Mouse (Mus musculus) ES-E14 (cell line): ENCODE results near the gene Gm17304. TPM values are rescaled to one million over a fixed set of nuclear protein-coding genes. Genes with fewer than 3 reads are reported as not detected.

Experiments
- DNase-seq: peaks from one replicate; pipeline ENCODE4 v3.0.0-alpha.2; 2013; ENCODE audit warnings: low read depth, low spot score
- H3K27ac ChIP-seq: 2 replicates; pipeline ENCODE4 v1.5.1; 2012; ENCODE audit warnings: low read depth, mild to moderate bottlenecking, low read length, moderate library complexity, mixed read lengths; ENCODE audit not compliant: poor library complexity, insufficient read depth, severe bottlenecking
- H3K36me3 ChIP-seq: 2 replicates; pipeline ENCODE4 v1.6.1; 2012; ENCODE audit warnings: mild to moderate bottlenecking, low read length, moderate library complexity, mixed read lengths; ENCODE audit not compliant: control insufficient read depth, poor library complexity, insufficient read depth, severe bottlenecking
- H3K4me1 ChIP-seq, 2 experiments: fragments of 150-350 bp in 1 of 2; sonication (generic) in 1 of 2; 2 replicates each; pipeline ENCODE4 v1.6.1; 2012; ENCODE audit warnings: low read length in 2 of 2, mild to moderate bottlenecking in 1 of 2, mixed read lengths in 1 of 2; ENCODE audit not compliant: control insufficient read depth in 2 of 2, insufficient read depth in 2 of 2, poor library complexity in 1 of 2
- H3K4me3 ChIP-seq, 2 experiments: fragments of 150-350 bp in 1 of 2; sonication (generic) in 1 of 2; 2 replicates each; pipeline ENCODE4 v1.5.1; 2012; ENCODE audit warnings: low read length in 2 of 2, low read depth in 1 of 2, mild to moderate bottlenecking in 1 of 2, mixed read lengths in 1 of 2; ENCODE audit not compliant: insufficient read depth in 1 of 2, poor library complexity in 1 of 2, severe bottlenecking in 1 of 2
- H3K9ac ChIP-seq: 2 replicates; pipeline ENCODE4 v1.6.1; 2012; ENCODE audit warnings: low read depth, mild to moderate bottlenecking, low read length, mixed read lengths; ENCODE audit not compliant: poor library complexity, insufficient read depth, severe bottlenecking
- H3K9me3 ChIP-seq: fragments of 150-350 bp; sonication (generic); 2 replicates; pipeline ENCODE4 v1.6.1; 2012; ENCODE audit warnings: low read depth, mild to moderate bottlenecking, low read length; ENCODE audit not compliant: control insufficient read depth, insufficient read depth
- CHD2 ChIP-seq: IDR thresholded peaks from 2 replicates; pipeline ENCODE4 v1.6.1; 2014; ENCODE audit warnings: mild to moderate bottlenecking, low read depth, low read length, inconsistent platforms
- HCFC1 ChIP-seq: IDR thresholded peaks from 2 replicates; pipeline ENCODE4 v1.6.1; 2012; ENCODE audit warnings: low read length, inconsistent platforms, borderline replicate concordance; ENCODE audit not compliant: insufficient read depth
- MAFK ChIP-seq: IDR thresholded peaks from 2 replicates; pipeline ENCODE4 v1.6.1; 2014; ENCODE audit warnings: mild to moderate bottlenecking, low read depth, low read length, inconsistent platforms; ENCODE audit not compliant: insufficient read depth
- ZC3H11A ChIP-seq: IDR thresholded peaks from 2 replicates; pipeline ENCODE4 v1.6.1; 2012; ENCODE audit warnings: low read depth, mild to moderate bottlenecking, inconsistent platforms, low read length, borderline replicate concordance
- ZNF384 ChIP-seq: IDR thresholded peaks from 2 replicates; pipeline ENCODE4 v1.6.1; 2012; ENCODE audit warnings: low read depth, low read length, inconsistent platforms
- in situ Hi-C, 2 experiments: fragments of 600-800 bp; cut with MboI; formaldehyde crosslinking; loops; one replicate each; pipeline ENCODE4 v1.15.1; 2025; ENCODE audit warnings: low sequenced_read_pairs in 2 of 2, inconsistent platforms in 1 of 2; ENCODE audit not compliant: unreplicated experiment in 2 of 2
- total RNA-seq: library from RNA; depleted of rRNA; stranded (reverse); fragments of 300-350 nt; gene quantifications from 2 replicates; pipeline ENCODE4 v1.2.3, GENCODE M21; 2012

Gene Gm17304
- total RNA-seq, 1 experiment: not detected

DNA sequence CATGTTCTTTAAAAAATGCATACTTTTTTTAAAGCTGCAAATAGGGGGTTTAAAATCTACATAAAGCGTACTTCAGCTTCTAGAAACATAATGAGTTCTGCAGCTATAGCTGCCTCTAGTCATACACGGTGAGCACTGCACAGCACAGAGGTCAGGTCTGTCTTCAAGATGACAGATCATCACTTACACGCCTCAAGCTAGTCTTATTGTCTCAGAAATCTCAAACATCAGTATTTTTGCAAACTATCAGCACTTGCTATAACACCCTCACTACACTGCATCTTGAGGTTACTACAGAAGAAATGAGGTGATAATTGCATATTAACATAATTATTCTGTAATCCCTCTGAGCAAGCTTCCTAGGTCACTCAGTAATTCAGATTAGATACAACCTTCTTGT is 33.0 kb downstream of the Gm17304 start:
- H3K4me1 ChIP-seq: no peaks in the 10 kb centered on the region
- H3K36me3 ChIP-seq: peaks cover 10% of the 10 kb centered on the region
- no peaks in the 10 kb centered on the region for H3K9me3 ChIP-seq
- TF ChIP-seq HCFC1 (no peak), MAFK (no peak), CHD2 (no peak), ZC3H11A (no peak), ZNF384 (no peak)
- no peak for DNase-seq
- H3K4me3 ChIP-seq: no peak overlapping the region
- H3K27ac ChIP-seq: no peak overlapping the region
- in situ Hi-C loops: no loop called here
- no peak overlapping the region for H3K9ac ChIP-seq

DNA sequence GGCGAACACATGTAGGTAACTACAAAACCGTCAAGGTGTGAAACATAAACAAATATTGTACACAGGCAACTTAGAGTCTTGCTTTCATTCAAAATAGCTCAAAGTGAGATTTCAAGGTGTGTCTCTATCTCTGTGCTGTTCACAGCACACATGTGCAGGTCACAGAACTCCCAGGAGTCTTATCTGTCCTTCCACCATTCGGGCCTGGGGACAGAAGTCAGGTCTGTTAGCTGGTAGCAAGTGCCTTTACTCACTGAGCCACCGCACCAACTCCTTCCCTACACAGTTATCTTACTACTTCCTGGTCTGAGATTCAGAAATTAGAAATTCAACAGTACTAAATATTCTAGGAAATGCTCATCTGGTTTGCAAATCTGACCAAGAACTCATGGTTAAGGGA is 34.5 kb downstream of the Gm17304 start:
- no peak for DNase-seq
- Histone ChIP-seq H3K36me3 (no peaks in the 10 kb centered on the region; the same call in 1 of the 2 replicates), H3K9me3 (no peaks in the 10 kb centered on the region), H3K27ac (no peak overlapping the region), H3K4me1 (no peaks in the 10 kb centered on the region), H3K4me3 (no peak overlapping the region), H3K9ac (no peak overlapping the region)
- in situ Hi-C loops: no loop called here
- no peak for TF ChIP-seq MAFK
- TF ChIP-seq ZC3H11A: no peak
- no peak for TF ChIP-seq CHD2
- no peak for TF ChIP-seq ZNF384
- TF ChIP-seq HCFC1: no peak

DNA sequence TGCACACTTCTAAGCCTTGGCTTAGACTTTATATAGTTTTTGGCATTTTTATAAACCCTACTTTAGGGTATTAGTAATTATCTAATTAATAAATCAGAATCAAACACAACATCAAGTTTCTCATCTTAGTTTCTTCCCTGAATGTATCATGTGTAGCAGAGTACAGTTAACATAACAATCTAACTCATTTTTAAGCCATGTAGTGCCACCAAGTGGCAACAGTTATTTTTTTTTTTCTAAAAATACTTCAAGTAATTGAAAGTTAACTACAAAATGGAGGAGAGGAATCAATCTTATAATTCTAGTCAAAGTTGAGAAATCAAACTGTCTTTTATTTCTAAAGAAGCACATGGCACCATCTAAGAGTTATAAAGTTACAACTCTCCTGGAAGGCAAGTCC is 40.5 kb downstream of the Gm17304 start:
- no peak overlapping the region for H3K9ac ChIP-seq
- H3K9me3 ChIP-seq: no peaks in the 10 kb centered on the region
- in situ Hi-C loops: no loop called here
- H3K4me1 ChIP-seq: no peaks in the 10 kb centered on the region
- TF ChIP-seq MAFK (no peak), ZNF384 (no peak), HCFC1 (no peak), CHD2 (no peak), ZC3H11A (no peak)
- peaks cover 6% of the 10 kb centered on the region; the same call in 1 of the 2 replicates for H3K36me3 ChIP-seq
- H3K27ac ChIP-seq: no peak overlapping the region
- DNase-seq: no peak
- H3K4me3 ChIP-seq: no peak overlapping the region

DNA sequence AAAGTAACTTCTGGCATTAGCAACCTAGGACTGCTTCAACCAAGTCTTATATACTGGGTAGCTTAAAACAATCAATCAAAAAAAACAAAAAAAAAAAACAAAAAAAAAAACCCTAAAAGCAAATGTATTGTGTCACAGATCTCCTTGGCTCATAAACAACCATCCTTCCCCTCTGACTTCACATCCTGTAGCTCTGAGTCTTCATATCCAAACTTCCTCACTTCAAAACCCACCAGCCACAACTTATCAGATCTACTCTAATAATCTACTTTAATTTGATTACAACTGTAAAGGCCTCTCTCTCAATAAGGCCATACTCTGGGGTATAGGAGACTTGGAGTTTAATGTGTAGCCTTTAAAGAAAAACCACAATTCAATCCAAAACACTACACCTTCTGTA is 41.1 kb downstream of the Gm17304 start:
- no peak overlapping the region for H3K9ac ChIP-seq
- H3K27ac ChIP-seq: no peak overlapping the region
- no peak for TF ChIP-seq CHD2
- no peak for TF ChIP-seq HCFC1
- no peak for TF ChIP-seq MAFK
- no peak for TF ChIP-seq ZC3H11A
- no peak for TF ChIP-seq ZNF384
- no peaks in the 10 kb centered on the region for H3K4me1 ChIP-seq
- in situ Hi-C loops: no loop called here
- peaks cover 6% of the 10 kb centered on the region; the same call in 1 of the 2 replicates for H3K36me3 ChIP-seq
- DNase-seq: no peak
- no peak overlapping the region for H3K4me3 ChIP-seq
- no peaks in the 10 kb centered on the region for H3K9me3 ChIP-seq
